Mouse (Mus musculus) MEL-GATA-1-ER (cell line): ENCODE measurements at regions not wholly inside any gene's neighbourhood (a gene's known extent, or its start where the extent isn't known, plus 50 kb on each side); places are given as distances from the start of the nearest gene placed in this dataset.

ENCODE experiments used
- DNase-seq: peaks from one replicate; pipeline ENCODE4 v3.0.0-alpha.2; 2012; ENCODE audit warnings: low read depth; ENCODE audit errors: extremely low read depth

DNA sequence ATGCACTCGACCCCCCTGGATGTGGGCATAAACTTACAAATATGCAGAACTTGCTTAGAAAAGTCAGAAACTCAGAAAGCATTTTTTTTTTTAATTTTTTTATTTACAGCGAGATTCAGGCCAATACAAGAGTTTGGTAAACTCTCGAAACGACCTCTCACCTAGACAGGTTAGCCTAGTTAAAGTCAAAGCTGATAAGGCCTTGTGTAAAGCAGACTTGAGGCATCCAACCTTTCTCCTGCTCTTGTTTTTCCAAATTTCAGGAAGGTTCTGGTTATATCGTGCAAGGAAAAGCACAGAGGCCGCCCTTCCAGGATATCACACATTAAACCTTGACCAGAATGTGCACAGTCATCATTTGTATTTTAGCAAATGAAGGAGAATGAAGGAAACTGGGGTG is 315.8 kb downstream of the Etnk1 start:
- DNase-seq, result no peak

DNA sequence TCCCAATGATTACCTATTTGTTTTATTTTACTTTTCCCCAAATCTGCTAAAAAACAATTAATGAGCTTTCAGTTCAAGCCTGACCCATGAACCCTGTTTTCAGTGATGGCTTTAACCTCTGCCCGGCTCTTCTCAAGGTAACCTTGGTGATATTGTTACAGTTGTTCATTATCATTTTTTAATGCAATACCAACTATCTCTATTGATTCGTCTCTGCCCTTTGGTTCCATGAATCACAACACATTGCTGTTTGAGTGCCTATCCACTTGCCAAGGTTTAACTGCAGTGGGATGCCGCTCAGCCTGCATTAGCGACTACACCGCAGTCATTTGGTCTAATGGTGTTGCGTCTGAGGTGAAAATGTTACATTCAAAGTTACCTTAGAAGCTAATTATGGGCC is 317.9 kb downstream of the Etnk1 start:
- no peak for DNase-seq

DNA sequence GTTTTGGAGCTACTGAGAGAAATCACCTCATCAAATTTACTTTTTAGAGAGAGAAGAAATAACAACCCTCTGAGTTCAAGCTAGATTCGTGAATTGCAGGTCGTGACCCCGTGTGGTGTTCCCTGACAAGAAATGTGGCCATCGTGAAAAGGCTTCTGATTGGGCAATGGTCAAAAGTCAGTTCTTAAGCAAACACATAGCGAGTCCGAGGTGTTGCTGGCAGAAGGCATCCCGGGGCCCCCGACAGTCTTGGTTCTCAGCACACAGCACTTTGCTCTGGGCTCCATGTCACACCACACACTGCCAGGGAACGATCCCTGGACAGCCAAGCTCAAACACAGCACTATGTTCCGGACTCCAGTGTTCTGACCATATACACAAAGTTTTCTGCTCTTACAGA is 320.0 kb downstream of the Etnk1 start:
- DNase-seq, result no peak

DNA sequence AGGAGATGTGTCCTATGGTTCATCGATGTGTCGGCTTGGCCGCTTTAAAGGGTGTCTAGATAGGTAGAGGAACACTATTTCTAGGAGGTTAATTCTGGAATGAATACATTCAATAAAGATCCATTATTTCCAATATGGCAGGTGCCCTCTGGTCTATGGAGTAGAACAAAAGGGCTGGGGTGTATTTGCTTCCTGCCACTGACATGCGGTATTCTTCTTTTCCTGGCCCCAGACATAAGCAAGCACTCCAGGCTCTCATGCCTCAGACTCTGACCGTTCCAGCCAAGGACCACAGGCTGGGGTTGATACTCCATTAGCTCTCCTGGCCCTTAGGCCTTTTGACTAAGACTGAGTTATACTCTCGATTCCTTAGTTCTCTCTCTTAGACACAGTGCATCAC is 323.0 kb downstream of the Etnk1 start:
- no peak for DNase-seq

DNA sequence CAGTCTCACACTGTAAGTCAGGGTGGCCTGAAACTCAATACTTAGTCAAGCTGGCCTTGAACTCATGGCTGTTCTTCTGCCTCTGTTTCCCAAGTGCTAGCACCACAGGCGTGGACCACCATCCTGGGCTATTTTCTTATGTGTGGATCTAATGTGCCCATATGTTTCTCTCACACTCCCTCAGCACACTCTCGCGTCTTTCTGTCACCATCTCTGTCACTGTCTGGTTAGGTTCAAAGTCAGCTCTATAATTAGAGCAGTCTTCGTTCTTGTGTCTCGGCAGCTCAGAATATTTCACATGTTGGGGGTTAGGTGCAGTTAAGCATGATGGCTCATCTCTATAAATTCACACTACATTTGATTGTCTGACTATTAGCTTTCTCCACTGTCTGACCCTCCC is 324.4 kb downstream of the Etnk1 start:
- no peak for DNase-seq

DNA sequence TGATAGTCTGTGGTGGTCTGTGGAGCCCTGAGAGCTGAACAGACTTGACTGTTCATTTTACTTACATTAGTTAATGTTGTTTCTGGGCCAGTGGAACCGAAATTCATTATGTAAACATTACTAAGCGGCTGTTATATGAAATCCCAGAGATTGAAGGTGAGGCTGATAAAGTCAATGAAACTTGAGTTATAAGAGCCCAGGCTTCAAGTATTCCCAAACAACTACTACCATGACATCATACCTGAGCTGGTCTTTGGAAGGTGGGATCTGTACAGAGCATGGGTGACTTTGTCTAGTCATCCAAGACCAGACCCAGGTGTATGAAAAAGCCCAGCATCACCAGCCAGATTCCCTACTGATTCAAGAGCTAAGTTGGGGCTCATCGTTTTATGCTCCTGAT is 326.5 kb downstream of the Etnk1 start:
- no peak for DNase-seq

DNA sequence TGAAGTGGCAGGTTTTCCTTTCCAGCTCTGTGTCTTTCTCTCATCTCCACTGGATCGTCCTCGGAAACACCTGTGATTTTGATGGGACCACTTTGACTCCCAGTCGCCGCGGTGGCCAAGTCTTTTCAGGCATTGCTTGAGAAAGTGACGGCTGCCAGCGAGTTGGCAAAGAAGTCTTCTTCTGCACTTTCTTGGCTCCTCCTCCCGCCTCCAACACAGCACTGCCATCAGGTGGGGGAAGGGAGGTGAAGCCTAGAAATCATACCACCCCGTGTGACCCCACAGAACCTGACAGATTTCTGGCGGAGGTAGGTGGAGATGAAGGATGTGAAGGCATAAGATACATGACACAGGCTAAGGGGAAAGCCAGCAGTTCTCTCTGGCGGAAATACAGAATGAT is 327.3 kb downstream of the Etnk1 start:
- DNase-seq, result no peak

DNA sequence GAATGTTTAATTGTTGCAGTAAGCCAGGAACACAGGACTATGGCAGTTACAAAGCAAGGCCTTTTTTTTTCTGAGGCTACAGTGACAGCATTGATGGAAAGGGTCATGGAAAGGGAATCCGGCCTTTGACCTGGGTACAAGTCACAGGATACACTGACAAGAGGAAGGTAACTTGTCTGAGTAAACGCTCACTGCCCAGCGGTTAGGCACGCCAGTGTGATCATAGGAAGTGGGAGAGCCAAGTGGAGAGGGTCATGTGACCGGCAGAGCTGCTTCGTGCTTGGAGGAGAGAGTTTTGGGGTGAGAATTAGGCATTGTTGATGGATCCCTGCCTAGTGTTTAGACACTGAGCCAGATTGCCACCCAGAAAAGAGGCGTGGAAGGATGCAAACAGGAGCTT is 327.9 kb downstream of the Etnk1 start:
- DNase-seq, result no peak

DNA sequence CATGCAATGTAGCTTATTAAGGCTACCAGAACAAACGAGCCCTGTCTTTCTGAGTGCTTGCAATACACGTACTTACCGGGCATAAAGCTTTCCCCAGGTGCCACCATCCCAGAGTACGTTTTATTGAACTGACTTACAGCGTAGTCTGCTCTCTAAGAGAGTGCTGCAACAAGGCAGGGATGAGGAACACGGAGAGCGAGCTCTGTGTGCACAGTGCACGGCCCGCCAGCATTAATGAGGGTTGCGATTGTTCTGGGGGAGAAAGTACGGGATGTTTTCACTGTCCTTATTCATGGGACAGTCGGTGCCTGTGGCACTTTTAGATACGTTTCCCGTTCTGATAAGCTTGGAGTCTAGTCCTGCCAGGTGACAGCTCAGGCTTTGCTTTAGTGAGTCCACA is 331.7 kb downstream of the Etnk1 start:
- DNase-seq, result no peak

DNA sequence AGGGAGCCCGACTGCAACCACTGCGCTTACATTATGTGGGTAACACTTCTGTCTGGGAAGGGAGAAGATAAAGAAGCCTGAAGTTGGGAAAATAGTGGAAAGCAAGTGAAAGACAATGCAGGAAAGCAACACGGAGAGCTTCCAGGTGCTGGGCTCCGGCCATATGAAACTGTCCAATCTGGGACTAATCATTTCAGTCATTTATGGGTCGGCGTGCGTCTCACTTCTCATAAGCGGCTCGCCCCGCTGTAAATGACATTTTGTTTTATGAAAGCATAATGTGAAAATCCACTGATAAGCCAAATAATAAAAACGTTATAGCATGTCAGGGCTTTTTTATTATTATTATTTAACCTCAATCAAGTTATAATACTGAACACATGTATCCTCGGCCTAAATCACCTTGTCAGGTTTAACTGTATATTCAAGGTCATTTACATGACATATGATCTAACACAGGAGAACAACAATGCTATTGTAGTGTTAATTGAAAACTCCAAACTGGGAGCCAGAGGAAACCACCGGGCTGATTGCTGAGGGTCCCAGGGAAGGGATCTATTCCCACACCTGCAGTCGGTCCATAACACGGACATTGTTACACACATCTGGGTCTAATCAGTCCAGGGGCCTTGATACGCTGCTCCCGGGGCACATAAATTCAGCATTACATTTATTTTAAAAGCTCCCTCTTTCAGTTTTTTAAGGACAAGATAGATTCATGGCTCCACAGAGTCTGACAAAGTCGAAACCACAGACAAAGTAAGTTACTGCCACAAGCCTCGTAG is 332.4 kb downstream of the Etnk1 start:
- DNase-seq, result no peak

DNA sequence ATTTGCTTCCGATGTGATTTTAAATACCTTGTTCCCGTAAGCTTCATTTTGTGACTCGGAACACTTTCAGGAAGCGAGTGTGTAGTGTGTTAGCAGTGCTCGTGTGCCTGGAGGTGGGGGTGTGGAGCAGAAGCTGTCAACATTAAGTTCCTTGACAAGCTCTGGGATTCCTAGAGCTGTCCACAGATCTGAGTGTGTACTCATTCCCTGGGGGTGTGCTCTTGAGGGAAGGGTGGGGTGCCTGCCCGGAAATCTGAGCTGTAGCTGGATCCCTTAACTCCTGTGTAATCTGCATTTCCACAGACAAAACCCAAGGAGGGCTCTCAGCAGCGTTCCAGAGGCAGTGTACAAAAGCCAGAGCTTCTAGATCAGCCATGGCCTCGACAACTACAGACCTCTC is 335.8 kb downstream of the Etnk1 start:
- no peak for DNase-seq

DNA sequence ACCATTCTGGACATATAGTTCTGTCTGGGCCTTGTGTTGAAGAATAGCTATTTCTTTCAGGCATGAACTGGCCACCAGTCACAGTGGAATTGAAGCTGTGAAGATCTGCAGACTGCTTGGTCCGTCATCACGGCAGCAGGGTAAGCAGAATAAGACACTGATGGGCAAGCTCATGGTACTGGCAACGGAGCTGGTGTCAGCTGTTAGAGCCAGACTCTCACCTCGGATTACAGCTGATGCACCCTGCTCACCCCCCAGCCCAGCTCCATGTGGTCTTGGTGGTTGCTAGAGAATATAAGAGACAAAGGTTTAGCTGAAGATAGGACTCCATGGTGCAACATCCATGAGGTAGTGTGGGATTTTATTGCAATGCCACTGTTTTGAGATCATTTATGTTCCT is 336.9 kb downstream of the Etnk1 start:
- DNase-seq, result no peak

DNA sequence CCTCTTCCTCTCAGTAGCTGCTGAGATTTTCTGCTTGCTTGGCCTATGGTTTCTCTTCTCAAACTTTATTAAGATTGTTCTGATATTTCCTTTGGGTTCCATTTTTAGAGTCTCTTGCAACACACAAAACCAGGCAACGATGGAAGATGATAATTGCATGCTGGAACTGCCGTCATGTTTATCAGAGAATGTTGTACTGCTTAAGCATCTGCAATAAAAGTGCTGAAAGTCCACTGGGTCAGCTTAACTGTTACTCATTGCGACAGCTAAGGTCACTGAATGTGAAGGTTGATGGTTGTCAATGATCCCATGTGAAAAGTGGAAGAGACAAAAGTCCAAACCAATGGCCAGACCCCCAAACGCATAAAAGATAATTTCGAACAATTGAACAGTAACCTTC is 346.4 kb downstream of the Etnk1 start:
- no peak for DNase-seq

DNA sequence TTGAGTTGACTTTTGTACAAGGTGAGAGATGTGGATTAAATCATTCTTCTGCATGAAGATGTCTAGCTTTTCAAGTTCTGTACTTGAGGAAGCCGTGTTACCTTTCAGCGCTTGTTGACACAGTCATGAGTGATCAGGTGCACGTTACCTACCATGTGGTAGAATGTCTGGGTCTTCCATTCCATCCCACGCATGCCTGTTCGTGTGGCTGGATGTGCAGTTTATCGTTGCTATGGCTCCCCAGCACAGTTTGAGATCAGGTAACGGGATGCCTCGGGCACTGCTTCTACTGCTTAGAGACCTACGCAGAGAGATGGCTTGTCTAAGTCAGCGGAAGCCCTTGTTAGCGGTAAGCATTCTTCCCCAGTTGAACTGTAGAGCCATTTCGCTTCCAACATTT is 348.1 kb downstream of the Etnk1 start:
- DNase-seq, result no peak

DNA sequence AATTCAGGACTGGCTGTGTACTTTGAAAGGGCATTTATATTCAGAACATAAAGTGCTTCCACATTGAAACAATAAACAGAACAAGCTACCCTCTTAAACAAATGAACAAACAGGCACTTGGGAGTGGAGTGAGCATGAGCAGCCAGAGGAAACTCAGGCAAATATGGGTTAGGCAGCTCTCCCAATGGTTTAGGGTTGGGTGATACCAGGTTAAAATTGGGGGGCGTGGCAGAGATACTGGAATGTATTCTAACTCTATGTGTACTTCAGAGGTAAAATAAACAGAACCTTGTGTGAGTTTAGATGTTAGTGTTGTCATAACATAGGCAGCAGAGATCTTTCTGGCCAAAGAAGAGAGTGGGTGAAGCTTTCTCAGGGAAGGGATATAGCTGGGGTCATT is 349.7 kb downstream of the Etnk1 start:
- DNase-seq, result no peak

DNA sequence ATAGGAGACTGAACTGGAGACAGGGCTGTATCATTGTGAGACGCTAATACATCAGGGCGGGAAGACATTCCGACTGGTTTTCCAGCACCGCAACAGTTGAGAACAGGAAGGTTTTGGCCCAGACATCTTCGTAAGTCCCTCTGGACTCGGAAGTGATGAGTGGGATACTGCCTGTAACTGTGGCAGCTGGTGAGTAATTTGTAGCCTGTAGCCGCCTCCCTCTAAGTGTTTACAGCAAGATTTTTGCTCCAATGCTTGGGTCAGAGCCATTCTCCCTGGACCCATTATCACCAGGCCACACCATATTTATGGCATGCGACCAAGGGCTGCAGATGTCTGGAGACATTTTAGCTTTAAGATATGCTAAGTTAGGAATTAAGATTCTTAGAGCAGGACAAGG is 351.5 kb downstream of the Etnk1 start:
- no peak for DNase-seq

DNA sequence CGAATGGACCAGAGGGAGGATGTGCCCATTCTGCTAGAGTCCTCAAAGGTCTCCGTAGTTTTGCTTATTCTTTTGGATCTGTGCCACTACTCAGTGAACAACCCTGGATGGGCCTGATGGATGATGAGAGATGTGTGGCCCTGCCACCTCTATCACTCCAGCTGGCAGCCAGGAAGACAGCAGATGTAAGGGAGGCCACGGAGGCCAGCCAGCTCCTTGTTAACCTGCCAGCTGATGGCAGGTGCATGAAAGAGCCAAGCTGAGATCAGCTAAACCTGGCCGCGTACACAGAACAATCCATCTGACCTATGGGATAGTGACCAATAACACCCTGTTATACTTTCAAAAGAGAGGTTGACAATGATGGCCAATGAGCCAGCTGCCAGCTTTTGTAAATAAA is 352.6 kb downstream of the Etnk1 start:
- DNase-seq, result no peak

DNA sequence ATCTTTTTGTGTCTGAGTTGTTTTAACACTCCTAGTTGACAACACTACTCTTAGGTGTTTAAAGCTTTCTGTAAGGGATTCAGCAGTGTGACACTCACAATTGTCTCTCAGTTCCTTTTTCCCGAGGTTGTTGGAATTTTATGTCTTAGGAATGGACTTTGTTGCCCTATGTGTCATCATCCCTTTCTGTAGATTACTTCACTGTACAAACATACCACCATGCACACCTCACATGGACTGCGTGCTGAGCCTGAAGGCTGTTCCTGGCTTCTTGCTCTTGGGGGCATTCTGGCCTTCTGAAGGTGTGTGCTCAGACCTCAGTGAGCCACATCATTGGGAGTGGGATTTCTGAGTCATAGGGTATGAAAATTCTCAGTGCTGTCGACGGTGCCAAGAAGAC is 358.1 kb downstream of the Etnk1 start:
- no peak for DNase-seq

DNA sequence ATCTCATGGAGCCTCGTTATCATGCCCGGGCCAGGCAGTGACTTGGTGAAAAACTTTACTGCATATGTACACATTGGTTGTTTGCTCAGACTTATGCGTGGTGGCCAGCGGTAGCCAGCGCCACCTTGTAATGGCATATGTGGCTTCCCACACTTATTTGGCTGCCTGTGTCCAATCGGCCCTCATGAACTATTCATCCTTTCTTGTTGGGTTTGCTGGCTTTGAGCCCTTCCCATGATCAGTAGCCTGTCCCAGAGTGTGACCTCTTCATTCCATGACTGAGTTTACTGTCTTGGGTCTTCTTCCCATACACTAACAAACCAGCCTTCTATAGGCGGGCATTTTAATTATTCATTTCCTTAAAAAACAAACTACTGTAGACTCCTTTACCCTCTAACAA is 361.9 kb downstream of the Etnk1 start:
- DNase-seq, result no peak

DNA sequence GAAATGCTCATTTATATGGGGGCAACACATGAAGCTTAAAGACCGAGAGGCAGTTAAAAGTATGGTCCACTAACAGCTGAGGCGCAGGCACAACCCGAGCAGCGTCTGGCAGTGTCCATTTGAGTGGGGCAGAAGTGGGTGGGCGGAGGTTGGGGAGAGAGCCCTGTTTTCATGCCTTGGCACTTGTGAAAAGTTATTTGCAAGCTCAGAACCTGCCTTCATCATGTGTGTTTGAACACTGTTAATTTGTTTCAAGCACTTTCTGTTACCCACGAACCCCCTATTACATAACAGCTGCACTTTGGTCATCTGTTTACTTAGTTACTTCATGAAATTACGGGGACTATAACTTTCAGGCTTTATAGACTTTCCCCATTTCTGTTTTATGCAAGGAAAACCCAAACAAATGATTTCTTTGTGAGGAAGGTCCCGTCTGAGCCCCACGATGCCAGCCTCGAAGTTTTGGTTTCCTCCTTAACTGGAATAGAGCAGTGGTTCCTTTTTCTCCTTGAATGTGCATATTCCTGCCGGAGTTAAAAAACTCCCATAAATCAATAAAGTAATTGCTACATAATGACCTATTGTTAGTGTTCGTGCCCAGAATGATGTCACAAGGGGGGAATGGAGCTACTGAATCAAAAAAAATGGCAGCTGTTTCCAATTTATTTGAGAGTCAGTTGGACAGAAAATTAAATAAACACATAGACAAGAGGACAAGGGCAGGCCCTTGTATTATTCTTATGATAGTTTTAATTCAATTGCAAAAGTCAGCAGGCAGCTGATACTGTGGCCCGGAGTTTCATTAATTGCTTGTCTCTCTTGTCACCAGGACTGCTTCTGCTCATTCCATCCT is 363.6 kb downstream of the Etnk1 start:
- no peak for DNase-seq

DNA sequence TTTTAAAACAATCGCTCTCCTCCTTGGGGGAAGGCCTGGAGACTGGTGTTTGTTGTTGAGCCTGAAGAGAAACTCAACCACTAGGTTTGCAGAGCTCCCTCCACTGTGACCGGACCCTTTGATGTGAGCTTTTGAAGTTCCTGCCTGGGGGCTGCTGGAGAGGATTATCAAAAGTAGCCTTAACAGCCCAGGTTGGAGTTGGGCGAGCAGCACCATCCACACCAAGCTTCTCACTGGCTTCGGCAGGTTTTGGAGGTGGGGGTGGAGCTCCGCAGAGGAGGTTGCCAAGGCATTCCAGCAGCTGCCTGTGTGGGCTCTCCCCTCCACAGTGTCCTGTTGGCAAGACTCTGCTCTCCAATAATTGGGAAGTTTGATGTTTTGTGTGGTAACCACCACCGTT is 364.5 kb downstream of the Etnk1 start:
- no peak for DNase-seq

DNA sequence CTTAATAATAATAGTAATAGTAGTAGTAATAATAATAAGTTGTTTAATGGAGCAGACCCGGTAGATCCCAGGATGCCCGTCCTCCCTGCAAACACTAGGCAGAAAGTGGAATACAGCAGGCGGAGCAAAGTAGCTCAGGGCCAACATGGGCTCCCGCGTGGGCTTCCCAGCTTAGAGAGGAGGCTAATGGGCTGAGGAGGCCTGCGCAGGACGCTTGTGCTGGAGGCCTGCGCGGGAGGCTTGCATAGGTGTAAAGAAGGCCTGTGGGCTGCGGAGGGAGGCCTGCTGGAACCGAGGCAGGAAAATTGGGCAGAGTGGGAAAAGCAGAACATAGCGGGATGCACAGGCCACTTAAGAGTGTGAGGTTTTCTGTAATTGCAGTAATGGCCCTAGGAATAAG is 365.4 kb downstream of the Etnk1 start:
- no peak for DNase-seq

DNA sequence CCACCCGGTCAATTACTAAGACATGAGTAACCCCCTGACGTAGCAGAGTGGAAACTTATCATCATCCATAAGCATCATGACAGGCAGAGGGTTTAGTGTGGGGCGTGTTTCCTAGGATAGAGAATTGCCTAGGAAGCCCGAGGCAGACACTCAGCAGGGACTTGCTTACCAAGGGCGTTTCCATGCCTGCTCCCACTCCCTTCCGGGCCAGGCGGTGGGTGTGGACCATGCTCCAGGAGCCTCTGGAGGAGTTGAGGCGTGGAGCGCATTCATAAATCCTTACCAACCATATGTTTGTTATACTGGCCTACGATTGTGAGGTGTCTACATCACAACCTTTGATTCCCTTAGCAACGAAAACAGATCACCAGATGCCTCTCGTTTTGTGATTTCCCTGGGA is 368.2 kb downstream of the Etnk1 start:
- DNase-seq, result no peak
